Mouse (Mus musculus) forebrain, postnatal 0 days (tissue): Measurements from ENCODE around the gene Jph4. TPM values are rescaled to one million over a fixed set of nuclear protein-coding genes. Genes with fewer than 3 reads are reported as not detected.

ENCODE experiments used
- ATAC-seq: fragments of 200-750 bp; cut with Nextera tagmentation; 2 replicates; pipeline ENCODE4 v1.8.0; 2017; ENCODE audit warnings: mild to moderate bottlenecking, moderate library complexity
- DNase-seq: peaks from one replicate; pipeline ENCODE4 v3.0.0-alpha.2; 2015
- H3K27ac ChIP-seq: fragments of 300-500 bp; sonication (generic); 2 replicates; pipeline ENCODE4 v1.5.1; 2014; ENCODE audit warnings: low read depth, mild to moderate bottlenecking, antibody characterized with exemption, low read length, moderate library complexity, mixed read lengths
- H3K27me3 ChIP-seq: fragments of 300-500 bp; sonication (generic); 2 replicates; pipeline ENCODE4 v1.6.1; 2014; ENCODE audit warnings: mild to moderate bottlenecking, low read length, mixed read lengths; ENCODE audit not compliant: insufficient read depth
- H3K36me3 ChIP-seq: fragments of 300-500 bp; sonication (generic); 2 replicates; pipeline ENCODE4 v1.6.1; 2014; ENCODE audit warnings: mild to moderate bottlenecking, moderate library complexity; ENCODE audit not compliant: insufficient read depth
- H3K4me1 ChIP-seq: fragments of 300-500 bp; sonication (generic); 2 replicates; pipeline ENCODE4 v1.6.1; 2014; ENCODE audit warnings: antibody characterized with exemption; ENCODE audit not compliant: insufficient read depth
- H3K4me2 ChIP-seq: fragments of 300-500 bp; sonication (generic); 2 replicates; pipeline ENCODE4 v1.6.1; 2014; ENCODE audit warnings: low read depth, mild to moderate bottlenecking, moderate library complexity
- H3K4me3 ChIP-seq: fragments of 300-500 bp; sonication (generic); 2 replicates; pipeline ENCODE4 v1.5.1; 2014; ENCODE audit warnings: low read depth, low read length, mixed read lengths
- H3K9ac ChIP-seq: fragments of 300-500 bp; sonication (generic); 2 replicates; pipeline ENCODE4 v1.6.1; 2014; ENCODE audit warnings: mild to moderate bottlenecking
- H3K9me3 ChIP-seq: fragments of 300-500 bp; sonication (generic); 2 replicates; pipeline ENCODE4 v1.6.1; 2016; ENCODE audit warnings: low read length
- CTCF ChIP-seq: sonication (generic); IDR thresholded peaks from 2 replicates; pipeline ENCODE4 v1.5.1; 2016; ENCODE audit warnings: antibody characterized with exemption, control low read depth, low read depth
- WGBS: fragments of 180-500 bp; shearing (Covaris S2); extraction: QIAGEN DNeasy Blood & Tissue Kit; methylation state at CpG from one replicate; pipeline ENCODE4 v1.1.7; 2014; 5-methylcytosine and 5-hydroxymethylcytosine counted together
- polyA plus RNA-seq: library from polyadenylated mRNA; unstranded; fragments of >200 nt; fragmentation: Nextera tagmentation; extraction: Ambion mirVana; gene quantifications from 2 replicates; pipeline ENCODE4 v1.2.1, GENCODE M21; 2015
- total RNA-seq: library from RNA; depleted of rRNA; stranded (reverse); fragments of >200 nt; gene quantifications from 2 replicates; pipeline ENCODE4 v1.2.3, GENCODE M21; 2014

Jph4 gene
- total and polyA plus RNA-seq, 2 experiments from 2014 or later = 55.3 to 160 TPM

DNA sequence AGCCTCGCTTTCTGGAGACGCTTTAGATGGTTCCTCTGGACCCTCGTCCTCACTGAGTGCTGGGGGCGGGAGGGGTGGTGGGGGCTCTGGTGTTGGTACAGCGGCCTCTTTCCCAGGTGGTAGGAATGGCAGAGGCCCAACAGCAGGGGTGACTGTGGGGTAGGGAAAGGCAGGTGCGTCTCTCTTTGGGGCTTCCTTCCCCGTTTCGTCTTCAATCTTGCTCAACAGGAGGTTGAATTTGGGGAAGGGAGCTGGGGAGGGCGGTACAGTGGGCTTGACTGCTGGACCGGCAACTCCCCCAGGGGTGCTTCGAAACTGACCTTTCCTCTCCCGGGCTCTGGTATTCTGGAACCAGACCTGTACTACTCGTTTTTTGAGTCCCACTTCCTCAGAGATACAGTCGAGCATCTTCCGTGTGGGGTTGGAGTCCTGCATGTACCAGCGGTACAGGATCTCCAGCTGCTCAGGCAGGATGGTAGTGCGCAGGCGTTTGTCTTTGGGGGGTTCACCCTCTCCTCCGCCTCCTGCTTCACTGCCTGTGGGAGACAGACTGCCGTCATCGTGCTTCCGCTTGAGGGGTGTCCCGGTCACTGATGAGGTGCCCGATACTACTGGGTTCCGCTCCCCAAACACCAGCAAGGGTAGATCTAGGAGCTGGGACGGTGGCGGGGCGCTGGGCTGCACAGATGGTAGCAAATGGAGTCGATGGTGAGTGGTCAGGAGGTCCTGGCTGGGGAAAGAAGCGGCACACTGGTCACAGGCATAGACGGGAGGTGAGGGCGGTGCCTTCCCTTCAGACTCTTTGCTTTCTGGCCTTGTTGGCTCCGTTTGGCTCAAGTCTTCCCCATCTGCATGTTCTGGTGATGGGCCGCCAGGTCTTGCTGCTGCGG, 52.0 kb downstream of the Jph4 start:
- DNase-seq (no peak), ATAC-seq (no peak)
- Histone ChIP-seq H3K9ac (no peak overlapping the region), H3K36me3 (peaks cover 75% of the 10 kb centered on the region), H3K4me2 (no peak overlapping the region), H3K27me3 (no peaks in the 10 kb centered on the region), H3K4me3 (no peak overlapping the region), H3K4me1 (peaks cover 26% of the 10 kb centered on the region), H3K27ac (peak overlapping the region; percentile 50), H3K9me3 (no peaks in the 10 kb centered on the region)
- TF ChIP-seq CTCF = no peak
- WGBS = 81% methylated on average over 35 of the region's 35 CpGs

DNA sequence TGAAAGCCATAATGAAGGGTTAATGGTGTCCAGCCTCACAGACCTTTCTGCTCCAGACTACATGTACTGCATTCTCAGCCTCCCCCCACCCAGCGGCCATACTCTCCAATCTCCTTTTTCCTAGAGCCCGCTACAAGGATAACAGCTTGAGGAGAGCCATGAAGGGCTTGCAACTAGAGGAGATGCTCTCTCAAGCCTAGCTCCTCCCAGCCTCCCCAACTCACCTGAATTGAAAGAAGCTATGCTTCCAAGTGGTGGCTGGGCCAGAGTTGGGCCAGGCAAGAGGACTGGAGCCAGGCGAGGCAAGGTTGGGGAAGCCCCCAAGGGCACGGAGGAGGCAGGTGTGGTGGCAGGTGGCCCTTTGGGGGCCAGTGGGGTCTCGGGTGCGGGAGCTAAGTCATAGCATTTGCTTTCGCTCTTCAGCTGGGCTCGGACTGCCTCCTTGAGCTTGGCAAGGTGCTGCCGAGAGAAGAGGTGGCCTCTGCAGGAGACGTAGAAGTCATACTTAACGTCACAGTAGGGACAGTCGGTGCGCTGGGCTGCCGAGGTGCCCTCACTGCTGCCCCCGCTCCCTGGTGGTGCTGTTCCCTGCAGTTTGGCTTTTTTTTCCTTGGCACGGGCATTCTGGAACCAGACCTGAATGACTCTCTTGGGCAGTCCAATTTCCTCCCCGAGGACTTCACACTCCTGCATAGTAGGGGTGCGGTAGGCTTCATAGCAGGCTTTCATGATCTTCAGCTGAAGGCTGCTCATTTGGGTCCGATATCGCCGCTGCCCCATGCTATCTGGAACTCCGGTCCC, 53.0 kb downstream of the Jph4 start:
- H3K9ac ChIP-seq = no peak overlapping the region
- 84% methylated on average over 22 of the region's 22 CpGs for WGBS
- no peak for ATAC-seq
- peak overlapping the region; percentile 67; the same call in 1 of the 2 replicates for H3K27ac ChIP-seq
- H3K36me3 ChIP-seq = peaks cover 71% of the 10 kb centered on the region
- H3K9me3 ChIP-seq = no peaks in the 10 kb centered on the region
- TF ChIP-seq CTCF = no peak
- H3K27me3 ChIP-seq = no peaks in the 10 kb centered on the region
- no peak overlapping the region for H3K4me3 ChIP-seq
- H3K4me2 ChIP-seq = peak overlapping the region; percentile 2; the same call in 1 of the 2 replicates
- no peak for DNase-seq
- H3K4me1 ChIP-seq = peaks cover 32% of the 10 kb centered on the region

DNA sequence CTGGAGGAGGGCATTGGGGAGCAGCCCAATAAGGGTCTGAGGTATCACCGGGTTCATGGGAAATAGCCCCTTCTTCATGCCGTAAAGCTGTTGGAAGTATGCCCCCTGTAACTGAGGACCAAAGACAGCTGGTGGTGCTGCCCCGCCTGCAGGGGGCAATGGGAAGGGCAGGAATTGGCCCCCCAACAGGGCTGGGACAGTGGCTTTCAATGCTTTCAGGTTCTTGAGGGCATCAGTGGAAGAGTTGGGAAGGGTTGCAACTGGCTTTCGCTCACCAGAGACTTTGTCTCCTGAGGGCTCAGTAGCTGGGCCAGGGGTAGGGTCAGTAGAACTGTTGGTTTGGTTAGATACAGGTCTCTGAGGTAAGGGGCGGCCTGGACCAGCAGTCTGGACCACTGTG, 53.6 kb downstream of the Jph4 start:
- Histone ChIP-seq H3K9ac (peak overlapping the region; percentile 25; the same call in 1 of the 2 replicates), H3K9me3 (no peaks in the 10 kb centered on the region), H3K4me3 (no peak overlapping the region), H3K4me2 (peak overlapping the region; percentile 39), H3K27me3 (no peaks in the 10 kb centered on the region), H3K4me1 (peaks cover 39% of the 10 kb centered on the region), H3K27ac (peak overlapping the region; percentile 67), H3K36me3 (peaks cover 65% of the 10 kb centered on the region)
- TF ChIP-seq CTCF = no peak
- ATAC-seq (no peak), DNase-seq (no peak)
- WGBS = 76% methylated on average over 5 of the region's 5 CpGs

DNA sequence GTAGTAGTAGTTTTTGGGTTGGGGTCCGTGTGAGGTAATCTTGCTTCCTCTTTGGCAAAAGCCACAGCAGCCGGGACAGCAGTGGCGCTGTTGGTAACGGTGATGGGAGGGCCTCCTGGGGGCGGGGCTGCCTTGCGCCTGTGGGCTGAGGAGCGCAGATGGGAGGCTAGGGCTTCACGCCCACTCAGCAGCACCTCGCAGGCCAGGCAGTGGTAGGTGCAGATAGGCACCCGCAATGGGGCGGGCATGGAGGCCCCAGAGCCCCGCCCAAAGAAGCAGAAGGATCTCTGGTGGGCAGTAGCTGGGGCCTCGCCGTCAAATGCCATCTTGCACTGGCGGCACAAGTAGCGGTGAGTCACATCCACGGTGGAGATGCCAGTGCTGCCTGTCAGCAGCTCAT, 54.1 kb downstream of the Jph4 start:
- Histone ChIP-seq H3K9ac (peak overlapping the region; percentile 25), H3K27ac (peak overlapping the region; percentile 67), H3K4me2 (peak overlapping the region; percentile 39), H3K4me3 (peak overlapping the region; percentile 3; the same call in 1 of the 2 replicates), H3K4me1 (peaks cover 44% of the 10 kb centered on the region), H3K27me3 (no peaks in the 10 kb centered on the region), H3K36me3 (peaks cover 61% of the 10 kb centered on the region), H3K9me3 (no peaks in the 10 kb centered on the region)
- DNase-seq (peak; percentile 58), ATAC-seq (peak; percentile 69)
- WGBS = 17% methylated on average over 17 of the region's 17 CpGs
- 0 out of 2 replicates have a peak, but pooled peaks have one; percentile 6 for TF ChIP-seq CTCF

DNA sequence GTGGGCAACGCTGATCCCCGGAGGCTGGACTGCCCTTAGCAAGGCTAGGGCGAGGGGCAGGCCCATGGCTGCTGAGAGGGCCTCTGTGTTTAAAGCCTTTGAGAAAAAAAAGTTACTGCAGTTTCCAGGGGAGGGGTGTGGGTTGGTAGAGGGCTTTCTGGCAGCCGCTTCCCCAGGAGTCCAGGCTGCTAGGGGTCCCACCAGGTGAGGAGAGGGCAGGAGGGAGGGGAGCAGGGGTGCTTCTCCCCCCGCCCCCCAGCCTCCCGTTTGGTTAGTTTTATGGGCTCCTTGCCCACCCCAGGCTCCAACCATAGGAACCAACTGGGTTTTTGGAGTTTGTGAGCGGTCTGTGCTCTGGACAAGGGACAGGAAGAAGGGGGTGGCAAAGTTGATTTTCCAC, 54.9 kb downstream of the Jph4 start:
- Histone ChIP-seq H3K4me1 (peaks cover 52% of the 10 kb centered on the region), H3K27ac (peak overlapping the region; percentile 67; the same call in 1 of the 2 replicates), H3K27me3 (no peaks in the 10 kb centered on the region), H3K9ac (no peak overlapping the region), H3K4me2 (peak overlapping the region; percentile 39), H3K4me3 (no peak overlapping the region), H3K36me3 (peaks cover 53% of the 10 kb centered on the region), H3K9me3 (no peaks in the 10 kb centered on the region)
- no peak for TF ChIP-seq CTCF
- WGBS = 41% methylated on average over 7 of the region's 7 CpGs
- peak; percentile 3 for DNase-seq
- no peak for ATAC-seq

DNA sequence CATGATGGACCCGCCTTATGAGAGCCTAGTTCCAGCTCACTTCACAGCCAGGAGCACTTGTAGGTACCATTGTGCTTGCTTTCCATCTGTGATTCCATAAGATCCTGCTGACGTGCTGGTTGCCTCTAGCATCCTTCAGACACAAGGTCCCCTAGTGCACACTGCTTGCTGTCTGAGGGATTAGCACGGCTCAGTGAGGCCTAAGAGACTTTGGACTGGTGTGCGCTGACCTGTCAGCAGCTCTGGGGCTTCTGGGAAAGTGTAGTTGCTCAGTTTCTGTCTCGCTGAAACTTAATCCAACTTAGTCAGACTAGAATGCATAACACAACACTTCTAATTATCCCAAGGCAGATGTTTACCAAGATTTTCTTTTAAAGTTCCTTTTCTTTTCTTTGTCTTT, 56.8 kb downstream of the Jph4 start:
- H3K4me3 ChIP-seq = no peak overlapping the region
- 0 out of 2 replicates have a peak overlapping the region, but pooled peaks have one; percentile 1 for H3K9ac ChIP-seq
- no peak for ATAC-seq

More for the DNA sequence above, 56.8 kb downstream of the Jph4 start:
- Histone ChIP-seq H3K36me3 (peaks cover 35% of the 10 kb centered on the region), H3K9me3 (no peaks in the 10 kb centered on the region), H3K4me2 (peak overlapping the region; percentile 60), H3K4me1 (peaks cover 67% of the 10 kb centered on the region), H3K27ac (no peak overlapping the region), H3K27me3 (no peaks in the 10 kb centered on the region)
- DNase-seq = peak; percentile 26
- 25% methylated on average over 5 of the region's 5 CpGs for WGBS
- TF ChIP-seq CTCF = no peak
